In the genomic region with DNA sequence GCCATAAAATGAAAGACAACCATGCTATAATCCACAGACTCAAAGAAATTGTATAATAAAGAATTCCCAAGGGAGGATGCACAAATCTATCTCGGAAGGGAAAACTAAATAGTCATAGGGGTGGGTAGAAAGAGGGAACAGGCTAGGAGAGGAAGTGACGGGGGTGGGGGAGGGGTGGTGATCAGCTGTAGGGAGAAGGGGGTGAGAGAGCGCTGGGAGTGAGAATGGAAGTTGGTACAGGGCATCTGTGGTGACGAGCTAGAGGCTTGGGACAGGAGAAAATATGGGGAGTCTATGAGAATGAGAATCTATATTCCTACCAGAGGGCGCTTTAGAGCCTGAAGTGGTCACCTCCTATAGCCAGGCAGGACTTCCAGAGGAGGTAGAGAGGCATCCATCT, we compare ENCODE assay signal across 27 mouse cellular contexts.
"Had no signal": no experiment of that assay in that cellular context is flagged by ENCODE, and none has a peak within 500 bp of the region (broad histone marks: within the 10 kb centered on the region; RNA-seq: fewer than 3 reads in every experiment).

No protein-coding gene starts in this region.

- H3K4me2 ChIP-seq: heart, embryonic 11.5 days; heart, embryonic 13.5 days; heart, embryonic 15.5 days; hindbrain, embryonic 13.5 days; hindbrain, embryonic 15.5 days; kidney, embryonic 15.5 days; limb, embryonic 12.5 days; liver, embryonic 11.5 days; liver, embryonic 13.5 days had no signal

- DNase-seq: gastrocnemius, adult 2 months; gastrocnemius, postnatal 10 days; heart, adult 11 months; heart, adult 2 months; heart, postnatal 14 days; heart, postnatal 36 days; kidney, adult 11 months; kidney, adult 2 months; kidney, adult 9 months; kidney, postnatal 14 days; kidney, postnatal 36 days; layer of hippocampus, adult 9-11 months; layer of hippocampus, postnatal 36 days; liver; liver, embryonic 13.5 days had no signal

- H3K4me3 ChIP-seq: gastrocnemius, adult 2 months; heart, adult 2 months; heart, embryonic 13.5 days; heart, embryonic 15.5 days; hindbrain, embryonic 13.5 days; hindbrain, embryonic 15.5 days; kidney, embryonic 15.5 days; limb, embryonic 10.5 days; limb, embryonic 12.5 days; liver, embryonic 13.5 days had no signal

- H3K36me3 ChIP-seq: heart, embryonic 13.5 days; heart, embryonic 15.5 days; hindbrain, embryonic 13.5 days; hindbrain, embryonic 15.5 days; kidney, embryonic 15.5 days; limb, embryonic 10.5 days; limb, embryonic 12.5 days; liver, embryonic 13.5 days had no signal

- H3K4me1 ChIP-seq: heart, embryonic 13.5 days; heart, embryonic 15.5 days; hindbrain, embryonic 13.5 days; hindbrain, embryonic 15.5 days; kidney, embryonic 15.5 days; limb, embryonic 10.5 days; limb, embryonic 12.5 days had no signal

- H3K9ac ChIP-seq: heart, embryonic 13.5 days; heart, embryonic 15.5 days; hindbrain, embryonic 13.5 days; hindbrain, embryonic 15.5 days; kidney, embryonic 15.5 days; limb, embryonic 12.5 days; liver, embryonic 13.5 days had no signal

- ATAC-seq: hindbrain, postnatal 0 days; intestine, embryonic 16.5 days had no signal

- H3K9me3 ChIP-seq: heart, embryonic 13.5 days; heart, embryonic 15.5 days; hindbrain, embryonic 13.5 days; hindbrain, embryonic 15.5 days; kidney, embryonic 15.5 days; limb, embryonic 10.5 days; limb, embryonic 12.5 days; liver, embryonic 13.5 days had no signal

- H3K27ac ChIP-seq: gastrocnemius, adult 2 months; heart, adult 2 months; heart, embryonic 13.5 days; heart, embryonic 15.5 days; hindbrain, embryonic 13.5 days; hindbrain, embryonic 15.5 days; hindbrain, postnatal 0 days; kidney, embryonic 15.5 days; kidney, postnatal 0 days; limb, embryonic 10.5 days; limb, embryonic 12.5 days; liver, embryonic 13.5 days had no signal

- H3K27me3 ChIP-seq: heart, embryonic 13.5 days; heart, embryonic 15.5 days; hindbrain, embryonic 13.5 days; hindbrain, embryonic 15.5 days; kidney, embryonic 15.5 days; limb, embryonic 12.5 days; liver, embryonic 13.5 days had no signal
